Mouse (Mus musculus) limb, embryonic 12.5 days (tissue): ENCODE results near the gene Zmiz1. TPM values are rescaled to one million over a fixed set of nuclear protein-coding genes. Genes with fewer than 3 reads are reported as not detected.

Experiments used
- ATAC-seq: fragments of 200-750 bp; cut with Nextera tagmentation; 2 replicates; pipeline ENCODE4 v1.8.0; 2017; ENCODE audit warnings: low read depth, moderate TSS enrichment; ENCODE audit not compliant: insufficient number of reproducible peaks, insufficient read depth, low FRiP score, low TSS enrichment
- H3K27ac ChIP-seq: fragments of 300-500 bp; sonication (generic); 2 replicates; pipeline ENCODE4 v1.5.1; 2016; ENCODE audit warnings: mild to moderate bottlenecking, moderate library complexity
- H3K27me3 ChIP-seq: fragments of 300-500 bp; sonication (generic); 2 replicates; pipeline ENCODE4 v1.6.1; 2016; ENCODE audit warnings: mild to moderate bottlenecking, moderate library complexity
- H3K36me3 ChIP-seq: fragments of 300-500 bp; sonication (generic); 2 replicates; pipeline ENCODE4 v1.6.1; 2016; ENCODE audit warnings: mild to moderate bottlenecking, moderate library complexity
- H3K4me1 ChIP-seq: fragments of 300-500 bp; sonication (generic); replicated peaks from 2 replicates; pipeline ENCODE4 v1.6.1; 2016
- H3K4me2 ChIP-seq: fragments of 300-500 bp; sonication (generic); 2 replicates; pipeline ENCODE4 v1.6.1; 2016; ENCODE audit warnings: mild to moderate bottlenecking, moderate library complexity
- H3K4me3 ChIP-seq: fragments of 300-500 bp; sonication (generic); replicated peaks from 2 replicates; pipeline ENCODE4 v1.5.1; 2016; ENCODE audit warnings: mild to moderate bottlenecking
- H3K9ac ChIP-seq: fragments of 300-500 bp; sonication (generic); replicated peaks from 2 replicates; pipeline ENCODE4 v1.6.1; 2016; ENCODE audit warnings: mild to moderate bottlenecking, moderate library complexity
- H3K9me3 ChIP-seq: fragments of 300-500 bp; sonication (generic); 2 replicates; pipeline ENCODE4 v1.6.1; 2016; ENCODE audit warnings: mild to moderate bottlenecking, moderate library complexity
- WGBS: fragments of 180-500 bp; shearing (Covaris S2); methylation state at CpG from one replicate; pipeline ENCODE4 v1.1.7; 2016; 5-methylcytosine and 5-hydroxymethylcytosine counted together
- polyA plus RNA-seq: library from polyadenylated mRNA; unstranded; fragments of >200 nt; fragmentation: Nextera tagmentation; extraction: Ambion mirVana; gene quantifications from 2 replicates; pipeline ENCODE4 v1.2.1, GENCODE M21; 2016

The Zmiz1 gene
- polyA plus RNA-seq, 1 experiment from 2014 or later = 53.4 TPM

- no peak overlapping the region for H3K4me3 ChIP-seq
- no peaks in the 10 kb centered on the region for H3K4me1 ChIP-seq
- H3K27ac ChIP-seq = no peak overlapping the region
- no peaks in the 10 kb centered on the region for H3K9me3 ChIP-seq
- no peak for ATAC-seq
- no peak overlapping the region for H3K9ac ChIP-seq
- peaks cover 100% of the 10 kb centered on the region for H3K36me3 ChIP-seq
- no peaks in the 10 kb centered on the region for H3K27me3 ChIP-seq
- H3K4me2 ChIP-seq = no peak overlapping the region
- WGBS = 92% methylated on average over 9 of the region's 9 CpGs
These were observed 192.9 kb downstream of the Zmiz1 start for GRCm38 (mm10) chr14:25651905-25652304.

GRCm38 (mm10) chr14:25654401-25655197 lies 195.6 kb downstream of the Zmiz1 start:
- Histone ChIP-seq H3K27me3 (no peaks in the 10 kb centered on the region), H3K27ac (no peak overlapping the region), H3K9me3 (no peaks in the 10 kb centered on the region), H3K4me2 (no peak overlapping the region), H3K36me3 (peaks cover 100% of the 10 kb centered on the region), H3K9ac (no peak overlapping the region), H3K4me3 (no peak overlapping the region), H3K4me1 (no peaks in the 10 kb centered on the region)
- ATAC-seq = no peak
- 94% methylated on average over 14 of the region's 14 CpGs for WGBS

- 71% methylated on average over 11 of the region's 11 CpGs for WGBS
- no peaks in the 10 kb centered on the region for H3K4me1 ChIP-seq
- no peaks in the 10 kb centered on the region for H3K9me3 ChIP-seq
- peaks cover 98% of the 10 kb centered on the region for H3K36me3 ChIP-seq
- ATAC-seq = no peak
- H3K9ac ChIP-seq = no peak overlapping the region
- 0 out of 2 replicates have a peak overlapping the region, but pooled peaks have one; percentile 3 for H3K27ac ChIP-seq
- H3K4me3 ChIP-seq = no peak overlapping the region
- H3K4me2 ChIP-seq = no peak overlapping the region
- no peaks in the 10 kb centered on the region for H3K27me3 ChIP-seq
These were observed 201.7 kb downstream of the Zmiz1 start for GRCm38 (mm10) chr14:25660661-25661060.

GRCm38 (mm10) chr14:25661185-25661920 lies 202.4 kb downstream of the Zmiz1 start:
- Histone ChIP-seq H3K36me3 (peaks cover 98% of the 10 kb centered on the region), H3K9me3 (no peaks in the 10 kb centered on the region), H3K27me3 (no peaks in the 10 kb centered on the region), H3K27ac (no peak overlapping the region), H3K4me1 (no peaks in the 10 kb centered on the region), H3K4me3 (no peak overlapping the region), H3K9ac (no peak overlapping the region), H3K4me2 (no peak overlapping the region)
- 75% methylated on average over 17 of the region's 17 CpGs for WGBS
- no peak for ATAC-seq

- Histone ChIP-seq H3K36me3 (peaks cover 87% of the 10 kb centered on the region), H3K9ac (no peak overlapping the region), H3K4me1 (no peaks in the 10 kb centered on the region), H3K9me3 (no peaks in the 10 kb centered on the region), H3K4me2 (no peak overlapping the region), H3K4me3 (no peak overlapping the region), H3K27me3 (no peaks in the 10 kb centered on the region), H3K27ac (peak overlapping the region; percentile 13; the same call in 1 of the 2 replicates)
- no peak for ATAC-seq
- 83% methylated on average over 7 of the region's 7 CpGs for WGBS
These were observed 204.8 kb downstream of the Zmiz1 start for GRCm38 (mm10) chr14:25663649-25664309.

GRCm38 (mm10) chr14:25664310-25664695 lies 205.3 kb downstream of the Zmiz1 start:
- H3K4me3 ChIP-seq = no peak overlapping the region
- H3K9me3 ChIP-seq = no peaks in the 10 kb centered on the region
- no peak for ATAC-seq
- WGBS = 82% methylated on average over 7 of the region's 7 CpGs
- peak overlapping the region; percentile 13; the same call in 1 of the 2 replicates for H3K27ac ChIP-seq
- H3K9ac ChIP-seq = no peak overlapping the region
- H3K36me3 ChIP-seq = peaks cover 85% of the 10 kb centered on the region
- H3K4me1 ChIP-seq = no peaks in the 10 kb centered on the region
- no peak overlapping the region for H3K4me2 ChIP-seq
- H3K27me3 ChIP-seq = no peaks in the 10 kb centered on the region

- ATAC-seq = no peak
- Histone ChIP-seq H3K27me3 (no peaks in the 10 kb centered on the region), H3K4me3 (no peak overlapping the region), H3K4me2 (no peak overlapping the region), H3K4me1 (no peaks in the 10 kb centered on the region), H3K9ac (no peak overlapping the region), H3K36me3 (peaks cover 74% of the 10 kb centered on the region), H3K9me3 (no peaks in the 10 kb centered on the region), H3K27ac (no peak overlapping the region)
- WGBS = 75% methylated on average over 19 of the region's 19 CpGs
These were observed 206.5 kb downstream of the Zmiz1 start for GRCm38 (mm10) chr14:25665314-25665970.

GRCm38 (mm10) chr14:25666668-25667376 lies 207.8 kb downstream of the Zmiz1 start:
- Histone ChIP-seq H3K4me3 (no peak overlapping the region), H3K9me3 (no peaks in the 10 kb centered on the region), H3K4me2 (no peak overlapping the region), H3K4me1 (no peaks in the 10 kb centered on the region), H3K36me3 (peaks cover 60% of the 10 kb centered on the region), H3K9ac (no peak overlapping the region), H3K27ac (no peak overlapping the region), H3K27me3 (no peaks in the 10 kb centered on the region)
- no peak for ATAC-seq
- WGBS = 83% methylated on average over 2 of the region's 2 CpGs

GRCm38 (mm10) chr14:25667587-25667986 lies 208.6 kb downstream of the Zmiz1 start:
- no peaks in the 10 kb centered on the region for H3K4me1 ChIP-seq
- ATAC-seq = no peak
- WGBS = 77% methylated on average over 3 of the region's 3 CpGs

GRCm38 (mm10) chr14:25679625-25680024 lies 220.6 kb downstream of the Zmiz1 start:
- Histone ChIP-seq H3K4me1 (no peaks in the 10 kb centered on the region), H3K9ac (no peak overlapping the region), H3K27ac (no peak overlapping the region), H3K4me3 (no peak overlapping the region), H3K4me2 (no peak overlapping the region), H3K36me3 (no peaks in the 10 kb centered on the region), H3K9me3 (no peaks in the 10 kb centered on the region), H3K27me3 (no peaks in the 10 kb centered on the region)
- ATAC-seq = no peak
- 79% methylated on average over 7 of the region's 7 CpGs for WGBS

More at GRCm38 (mm10) chr14:25667587-25667986, 208.6 kb downstream of the Zmiz1 start:
- no peak overlapping the region for H3K4me2 ChIP-seq
- peaks cover 53% of the 10 kb centered on the region for H3K36me3 ChIP-seq
- no peak overlapping the region for H3K27ac ChIP-seq
- H3K27me3 ChIP-seq = no peaks in the 10 kb centered on the region
- H3K4me3 ChIP-seq = no peak overlapping the region
- H3K9me3 ChIP-seq = no peaks in the 10 kb centered on the region
- H3K9ac ChIP-seq = no peak overlapping the region
